Mouse (Mus musculus) heart, embryonic 16.5 days (tissue): ENCODE measurements at regions not wholly inside any gene's neighbourhood (a gene's known extent, or its start where the extent isn't known, plus 50 kb on each side); places are given as distances from the start of the nearest gene placed in this dataset.

ENCODE experiments used
- ATAC-seq: fragments of 200-750 bp; cut with Nextera tagmentation; replicated peaks from 2 replicates; pipeline ENCODE4 v1.8.0; 2017; ENCODE audit warnings: moderate number of reproducible peaks; ENCODE audit not compliant: insufficient read depth, low FRiP score; ENCODE audit errors: extremely low read depth
- H3K27ac ChIP-seq: fragments of 300-500 bp; sonication (generic); 2 replicates; pipeline ENCODE4 v1.5.1; 2014; ENCODE audit warnings: mild to moderate bottlenecking, low read length, control low read depth, moderate library complexity
- H3K27me3 ChIP-seq: fragments of 300-500 bp; sonication (generic); 2 replicates; pipeline ENCODE4 v1.6.1; 2014; ENCODE audit warnings: low read length, mixed read lengths; ENCODE audit not compliant: control insufficient read depth, insufficient read depth
- H3K36me3 ChIP-seq: fragments of 300-500 bp; sonication (generic); 2 replicates; pipeline ENCODE4 v1.6.1; 2014; ENCODE audit not compliant: control insufficient read depth, insufficient read depth
- H3K4me1 ChIP-seq: fragments of 300-500 bp; sonication (generic); 2 replicates; pipeline ENCODE4 v1.6.1; 2014; ENCODE audit warnings: low read length, mixed read lengths; ENCODE audit not compliant: control insufficient read depth, insufficient read depth
- H3K4me2 ChIP-seq: fragments of 300-500 bp; sonication (generic); 2 replicates; pipeline ENCODE4 v1.6.1; 2014; ENCODE audit warnings: low read depth, mild to moderate bottlenecking, control low read depth, low read length
- H3K4me3 ChIP-seq: fragments of 300-500 bp; sonication (generic); 2 replicates; pipeline ENCODE4 v1.5.1; 2014; ENCODE audit warnings: mild to moderate bottlenecking, control low read depth, low read length
- H3K9ac ChIP-seq: fragments of 300-500 bp; sonication (generic); 2 replicates; pipeline ENCODE4 v1.6.1; 2014; ENCODE audit warnings: low read length, control low read depth
- H3K9me3 ChIP-seq: fragments of 300-500 bp; sonication (generic); replicated peaks from 2 replicates; pipeline ENCODE4 v1.6.1; 2016; ENCODE audit warnings: low read length; ENCODE audit not compliant: control insufficient read depth
- WGBS: fragments of 180-500 bp; shearing (Covaris S2); extraction: QIAGEN DNeasy Blood & Tissue Kit; methylation state at CpG from one replicate; pipeline ENCODE4 v1.1.7; 2014; 5-methylcytosine and 5-hydroxymethylcytosine counted together

- Histone ChIP-seq H3K9me3 (no peaks in the 10 kb centered on the region), H3K27ac (no peak overlapping the region), H3K4me2 (peak overlapping the region; percentile 53), H3K4me3 (peak overlapping the region; percentile 40), H3K9ac (no peak overlapping the region), H3K27me3 (no peaks in the 10 kb centered on the region), H3K36me3 (no peaks in the 10 kb centered on the region), H3K4me1 (no peaks in the 10 kb centered on the region)
- 50% methylated on average over 9 of the region's 9 CpGs for WGBS
- no peak for ATAC-seq
Measured at GRCm38 (mm10) chr5:77804113-77804512, 396.3 kb upstream of the Igfbp7 start.

- Histone ChIP-seq H3K4me2 (peak overlapping the region; percentile 53), H3K27me3 (no peaks in the 10 kb centered on the region), H3K4me3 (peak overlapping the region; percentile 40), H3K36me3 (no peaks in the 10 kb centered on the region), H3K9me3 (no peaks in the 10 kb centered on the region), H3K27ac (no peak overlapping the region), H3K9ac (no peak overlapping the region), H3K4me1 (no peaks in the 10 kb centered on the region)
- 45% methylated on average over 6 of the region's 6 CpGs for WGBS
- ATAC-seq, result no peak
Measured at GRCm38 (mm10) chr5:77803562-77803961, 395.7 kb upstream of the Igfbp7 start.

GRCm38 (mm10) chr5:77796960-77797359 lies 389.1 kb upstream of the Igfbp7 start:
- no peak overlapping the region for H3K27ac ChIP-seq
- H3K27me3 ChIP-seq, result no peaks in the 10 kb centered on the region
- H3K4me2 ChIP-seq, result no peak overlapping the region
- no peaks in the 10 kb centered on the region for H3K9me3 ChIP-seq
- no peak for ATAC-seq
- 72% methylated on average over 3 of the region's 3 CpGs for WGBS
- no peak overlapping the region for H3K4me3 ChIP-seq
- no peak overlapping the region for H3K9ac ChIP-seq
- H3K36me3 ChIP-seq, result no peaks in the 10 kb centered on the region
- no peaks in the 10 kb centered on the region for H3K4me1 ChIP-seq

- Histone ChIP-seq H3K36me3 (no peaks in the 10 kb centered on the region), H3K4me3 (no peak overlapping the region), H3K4me1 (no peaks in the 10 kb centered on the region), H3K9me3 (no peaks in the 10 kb centered on the region), H3K4me2 (no peak overlapping the region), H3K27me3 (no peaks in the 10 kb centered on the region), H3K27ac (no peak overlapping the region), H3K9ac (no peak overlapping the region)
- no peak for ATAC-seq
- WGBS, result 73% methylated on average over 5 of the region's 5 CpGs
Measured at GRCm38 (mm10) chr5:77795766-77796165, 387.9 kb upstream of the Igfbp7 start.

- H3K36me3 ChIP-seq, result no peaks in the 10 kb centered on the region
- H3K27ac ChIP-seq, result no peak overlapping the region
- H3K4me2 ChIP-seq, result no peak overlapping the region
- H3K27me3 ChIP-seq, result no peaks in the 10 kb centered on the region
- ATAC-seq, result no peak
- H3K4me1 ChIP-seq, result no peaks in the 10 kb centered on the region
- no peaks in the 10 kb centered on the region for H3K9me3 ChIP-seq
- no peak overlapping the region for H3K4me3 ChIP-seq
- H3K9ac ChIP-seq, result no peak overlapping the region
- WGBS, result 48% methylated on average over 2 of the region's 2 CpGs
Measured at GRCm38 (mm10) chr5:77783953-77784352, 376.1 kb upstream of the Igfbp7 start.

- Histone ChIP-seq H3K4me2 (no peak overlapping the region), H3K9me3 (no peaks in the 10 kb centered on the region), H3K27ac (no peak overlapping the region), H3K4me1 (no peaks in the 10 kb centered on the region), H3K36me3 (no peaks in the 10 kb centered on the region), H3K9ac (no peak overlapping the region), H3K4me3 (no peak overlapping the region), H3K27me3 (no peaks in the 10 kb centered on the region)
- 74% methylated on average over 6 of the region's 6 CpGs for WGBS
- ATAC-seq, result no peak
Measured at GRCm38 (mm10) chr5:77762426-77763042, 354.7 kb upstream of the Igfbp7 start.

GRCm38 (mm10) chr5:77762013-77762412 lies 354.2 kb upstream of the Igfbp7 start:
- no peak for ATAC-seq
- Histone ChIP-seq H3K9ac (no peak overlapping the region), H3K36me3 (no peaks in the 10 kb centered on the region), H3K4me3 (no peak overlapping the region), H3K4me1 (no peaks in the 10 kb centered on the region), H3K27me3 (no peaks in the 10 kb centered on the region), H3K4me2 (no peak overlapping the region), H3K9me3 (peaks cover 2% of the 10 kb centered on the region; the same call in 1 of the 2 replicates), H3K27ac (no peak overlapping the region)
- 82% methylated on average over 6 of the region's 6 CpGs for WGBS

GRCm38 (mm10) chr5:77748933-77749332 lies 341.1 kb upstream of the Igfbp7 start:
- no peaks in the 10 kb centered on the region for H3K4me1 ChIP-seq
- H3K9me3 ChIP-seq, result no peaks in the 10 kb centered on the region
- ATAC-seq, result no peak
- no peaks in the 10 kb centered on the region for H3K27me3 ChIP-seq
- no peak overlapping the region for H3K27ac ChIP-seq
- no peak overlapping the region for H3K9ac ChIP-seq
- no peak overlapping the region for H3K4me3 ChIP-seq
- 86% methylated on average over 1 of the region's 1 CpGs for WGBS
- H3K36me3 ChIP-seq, result no peaks in the 10 kb centered on the region
- H3K4me2 ChIP-seq, result no peak overlapping the region

- no peak for ATAC-seq
Measured at GRCm38 (mm10) chr5:77746604-77747003, 338.8 kb upstream of the Igfbp7 start.

More at GRCm38 (mm10) chr5:77746604-77747003, 338.8 kb upstream of the Igfbp7 start:
- H3K9me3 ChIP-seq, result no peaks in the 10 kb centered on the region
- H3K9ac ChIP-seq, result no peak overlapping the region
- H3K27ac ChIP-seq, result no peak overlapping the region
- H3K4me2 ChIP-seq, result no peak overlapping the region
- no peak overlapping the region for H3K4me3 ChIP-seq
- H3K4me1 ChIP-seq, result no peaks in the 10 kb centered on the region
- no peaks in the 10 kb centered on the region for H3K36me3 ChIP-seq
- no peaks in the 10 kb centered on the region for H3K27me3 ChIP-seq
- WGBS, result 66% methylated on average over 5 of the region's 5 CpGs
